Comparison of ENCODE assay signal across 27 mouse cellular contexts in genomic region chr2:62685934-62686333, GRCm38 (mm10). TPM values are rescaled to one million over a fixed set of nuclear protein-coding genes. Genes with fewer than 3 reads are reported as not detected.
DNase-seq lines count a peak whose midpoint lies in the region; ATAC-seq and TF ChIP-seq lines count a peak whose summit lies in the region.
"Had no signal": no experiment of that assay in that cellular context is flagged by ENCODE, and none has a peak within 500 bp of the region (broad histone marks: within the 10 kb centered on the region; RNA-seq: fewer than 3 reads in every experiment).

No protein-coding gene starts in this region.

- DNase-seq in heart, postnatal 10 days = no peak
- no peak for DNase-seq in layer of hippocampus, adult 9-10 months (ENCODE audit: low spot score)
- DNase-seq in right cerebral cortex, postnatal 25 days = no peak
- DNase-seq: adrenal gland, postnatal 25 days; cerebellum, adult 2 months; cerebellum, postnatal 14 days; gastrocnemius, postnatal 25 days; heart, postnatal 14 days; kidney, adult 11 months; kidney, postnatal 36 days; layer of hippocampus, adult 9-11 months; lung, postnatal 36 days; spleen, adult 18-20 months; thymus, adult 2 months; thymus, postnatal 36 days had no signal

- no peak for TF ChIP-seq POLR2A in bone marrow macrophage, adult 2 months (IDR thresholded peaks at IDR 0.05; ENCODE audit: borderline replicate concordance, low read depth, low read length)

- peak overlapping the region; percentile 33 for H3K4me3 ChIP-seq in megakaryocyte, embryonic 14.5 days (replicated peaks)
- peak overlapping the region; percentile 35 for H3K4me3 ChIP-seq in bone marrow macrophage, adult 2 months (ENCODE audit: insufficient read depth, low read length)
- H3K4me3 ChIP-seq: forebrain, embryonic 13.5 days; heart, embryonic 13.5 days; hindbrain, embryonic 10.5 days; hindbrain, embryonic 15.5 days; limb, embryonic 12.5 days; midbrain, embryonic 10.5 days; midbrain, embryonic 15.5 days had no signal

- intact Hi-C loops in heart, postnatal 10 days (cut with DNase I) = no loop called here

- H3K9me3 ChIP-seq in megakaryocyte, embryonic 14.5 days = no peaks in the 10 kb centered on the region
- H3K9me3 ChIP-seq: forebrain, embryonic 13.5 days; heart, embryonic 13.5 days; hindbrain, embryonic 10.5 days; hindbrain, embryonic 15.5 days; limb, embryonic 12.5 days; midbrain, embryonic 10.5 days; midbrain, embryonic 15.5 days had no signal

- H3K36me3 ChIP-seq in megakaryocyte, embryonic 14.5 days (replicated peaks; ENCODE audit: low read length) = peaks cover 3% of the 10 kb centered on the region
- H3K36me3 ChIP-seq: heart, embryonic 13.5 days; hindbrain, embryonic 10.5 days; hindbrain, embryonic 15.5 days; limb, embryonic 12.5 days; midbrain, embryonic 10.5 days; midbrain, embryonic 15.5 days had no signal

- no peak for TF ChIP-seq CTCF in bone marrow macrophage, adult 2 months (IDR thresholded peaks at IDR 0.05; ENCODE audit: low read depth, low read length)

- H3K27ac ChIP-seq in bone marrow macrophage, adult 2 months (ENCODE audit: insufficient read depth, low read depth, low read length) = no peak overlapping the region
- H3K27ac ChIP-seq: forebrain, embryonic 13.5 days; heart, embryonic 13.5 days; hindbrain, embryonic 10.5 days; hindbrain, embryonic 15.5 days; limb, embryonic 12.5 days; midbrain, embryonic 10.5 days; midbrain, embryonic 15.5 days had no signal

- ATAC-seq in megakaryocyte, adult 5-6 weeks (ENCODE audit: poor library complexity, severe bottlenecking) = no peak
- peak; percentile 18; the same call in 1 of the 2 replicates for ATAC-seq in megakaryocyte progenitor cell, adult 5-6 weeks (replicated peaks; ENCODE audit: poor library complexity)
- ATAC-seq: forebrain, embryonic 13.5 days; inflammation-experienced regulatory T-cells, adult 6 months; midbrain, embryonic 15.5 days had no signal

- no peaks in the 10 kb centered on the region for H3K27me3 ChIP-seq in megakaryocyte, embryonic 14.5 days (replicated peaks)
- H3K27me3 ChIP-seq: forebrain, embryonic 13.5 days; heart, embryonic 13.5 days; hindbrain, embryonic 15.5 days; limb, embryonic 12.5 days; midbrain, embryonic 15.5 days had no signal

- H3K4me1 ChIP-seq in megakaryocyte, embryonic 14.5 days = peaks cover 18% of the 10 kb centered on the region
- H3K4me1 ChIP-seq in bone marrow macrophage, adult 2 months (ENCODE audit: control insufficient read depth, insufficient read depth, low read length) = peaks cover 14% of the 10 kb centered on the region
- H3K4me1 ChIP-seq: hindbrain, embryonic 15.5 days; limb, embryonic 12.5 days; midbrain, embryonic 10.5 days; midbrain, embryonic 15.5 days had no signal

RNA-seq across cellular contexts. Expression of gene Gca, which starts 21.8 kb away (rescaled TPM):
- 0.04 TPM in 1 of 2 replicates, not detected in the other for polyA plus RNA-seq in megakaryocyte, embryonic 14.5 days (2012; ENCODE audit: insufficient read depth, low replicate concordance)
- 22.8 and 31.9 TPM in 2 replicates for total RNA-seq in megakaryocyte, adult 5-6 weeks (2015)
- 12.0 and 13.7 TPM in 2 replicates for total RNA-seq in megakaryocyte, adult 5-6 weeks (2017)
- 7.3 and 9.0 TPM in 2 replicates for polyA plus RNA-seq in bone marrow macrophage, adult 2 months (2012; ENCODE audit: insufficient read depth, insufficient read length, missing spikeins)
- 46.7 and 52.3 TPM in 2 replicates for total RNA-seq in megakaryocyte progenitor cell, adult 5-6 weeks (2015)
- 17.3 and 28.6 TPM in 2 replicates for total RNA-seq in megakaryocyte progenitor cell, adult 5-6 weeks (2017)
- total RNA-seq in heart, postnatal 10 days (2021) = 10 to 100 TPM; 28.7 to 41.1 TPM

RNA-seq across cellular contexts. Expression of gene Ifih1, which starts 39.9 kb away (rescaled TPM):
- 1.7 and 2.1 TPM in 2 replicates for polyA plus RNA-seq in megakaryocyte, embryonic 14.5 days (2012; ENCODE audit: insufficient read depth, low replicate concordance)
- total RNA-seq in megakaryocyte, adult 5-6 weeks (2015) = 20.2 and 23.3 TPM in 2 replicates
- total RNA-seq in megakaryocyte, adult 5-6 weeks (2017) = 24.7 and 27.7 TPM in 2 replicates
- 36.5 and 38.4 TPM in 2 replicates for polyA plus RNA-seq in bone marrow macrophage, adult 2 months (2012; ENCODE audit: insufficient read depth, insufficient read length, missing spikeins)
- total RNA-seq in megakaryocyte progenitor cell, adult 5-6 weeks (2015) = 13.0 and 16.8 TPM in 2 replicates
- total RNA-seq in megakaryocyte progenitor cell, adult 5-6 weeks (2017) = 14.4 and 21.1 TPM in 2 replicates
- 1 to 10 TPM; 3.9 to 5.5 TPM for total RNA-seq in heart, postnatal 10 days (2021)
